Mouse (Mus musculus): ENCODE data around the gene Ptprt.

DNA sequence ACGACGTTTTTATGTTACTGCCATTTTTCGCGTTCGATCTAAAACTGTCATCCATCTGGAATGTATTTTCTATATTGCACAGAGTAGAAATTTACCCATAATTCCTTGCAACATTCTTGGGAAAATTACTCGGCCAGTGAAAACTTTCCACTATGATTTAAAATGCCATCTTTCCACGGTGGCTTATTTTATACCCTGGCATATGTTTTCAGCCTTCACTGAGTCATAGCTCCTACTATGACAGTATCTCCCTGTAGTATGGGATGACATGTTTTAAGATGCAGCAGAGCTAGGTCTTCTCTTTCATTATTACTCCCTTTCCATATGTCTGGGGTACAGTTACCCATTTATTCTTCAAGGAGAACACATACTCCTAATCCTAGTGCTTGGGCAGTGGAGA is 753.7 kb downstream of the Ptprt start:
- TF ChIP-seq CTCF (IDR thresholded peaks at IDR 0.05) (no peak), POLR2A (IDR thresholded peaks at IDR 0.05; ENCODE audit: insufficient read depth, low read depth, low read length) (no peak)

Measured in heart, adult 2 months (tissue).